Mouse (Mus musculus): Measurements from ENCODE around the gene Car14.

DNA sequence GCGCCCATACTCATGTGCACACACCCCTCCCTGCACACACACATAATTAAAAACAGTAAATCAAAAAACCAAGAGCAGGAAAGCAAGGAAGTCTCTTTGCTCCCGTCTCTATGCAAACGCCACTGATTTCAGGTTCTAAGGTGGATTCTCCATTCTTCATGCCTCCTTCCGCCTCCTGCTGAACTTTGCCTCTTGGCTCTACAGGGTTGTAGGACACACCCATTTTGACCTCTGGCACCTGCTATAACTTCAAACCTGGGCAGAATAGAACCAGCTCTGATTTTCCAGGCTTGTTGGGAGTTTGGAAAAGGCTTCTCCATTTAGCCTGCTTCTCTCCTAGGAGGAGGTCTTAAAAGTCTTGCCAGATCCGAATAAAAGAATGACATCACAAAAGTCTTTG lies 20.1 kb downstream of the Car14 start:
- TF ChIP-seq CTCF (IDR thresholded peaks at IDR 0.05; ENCODE audit: low read depth) (no peak), EP300 (IDR thresholded peaks at IDR 0.05; ENCODE audit: low read depth) (no peak)

Measured in heart, postnatal 0 days (tissue).